Mouse (Mus musculus) ES-Bruce4 (cell line): ENCODE results near the gene Ccdc186.

ENCODE experiments used
- CTCF ChIP-seq: IDR thresholded peaks from one replicate; pipeline ENCODE4 v1.8.1; 2011; ENCODE audit warnings: low read depth, low read length
- EP300 ChIP-seq: IDR thresholded peaks from 2 replicates; pipeline ENCODE4 v1.6.1; 2011; ENCODE audit warnings: low read depth, low read length; ENCODE audit not compliant: insufficient read depth
- POLR2A ChIP-seq: IDR thresholded peaks from one replicate; pipeline ENCODE4 v1.8.1; 2011; ENCODE audit warnings: low read length; ENCODE audit not compliant: insufficient read depth

DNA sequence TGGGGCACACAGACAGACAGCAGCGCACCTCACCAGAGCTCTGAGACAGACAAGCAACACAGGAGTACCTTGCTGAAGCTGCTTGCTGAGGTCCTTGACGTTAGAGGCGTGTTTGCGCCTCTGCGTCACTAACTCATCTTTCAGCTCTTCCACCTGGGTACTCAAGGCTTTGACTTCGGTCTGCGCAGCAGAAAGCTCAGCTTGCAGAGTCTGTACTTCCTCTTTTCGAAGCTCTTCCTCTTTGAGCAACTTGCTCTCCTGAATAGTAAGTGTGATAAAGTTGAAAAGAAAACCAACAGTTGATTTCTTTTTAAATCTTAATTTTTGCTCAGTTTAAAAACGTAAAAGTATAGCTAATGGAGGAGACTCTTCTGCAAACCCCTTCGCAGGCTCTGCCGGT, 24.6 kb downstream of the Ccdc186 start:
- TF ChIP-seq CTCF (no peak), POLR2A (no peak), EP300 (no peak)
